Mouse (Mus musculus): ENCODE data around the gene Med23.

GRCm38 (mm10) chr10:24959043-24959916 is 89.5 kb downstream of the Med23 start:
- TF ChIP-seq CTCF (IDR thresholded peaks at IDR 0.05; ENCODE audit: extremely low read depth, insufficient read depth, low read length): no peak
- no peak for TF ChIP-seq POLR2A (IDR thresholded peaks at IDR 0.05; ENCODE audit: extremely low read depth, insufficient read depth, low read length)
